Mouse (Mus musculus) layer of hippocampus, postnatal 14 days (tissue): Measurements from ENCODE around the gene Gpr162. TPM values are rescaled to one million over a fixed set of nuclear protein-coding genes. Genes with fewer than 3 reads are reported as not detected.
"Not testable (repeated sequence)": the region's sequence is repeated elsewhere in the genome, so short reads cannot be mapped to it uniquely, and the experiment has no call there.

Experiments used
- DNase-seq, 2 experiments: peaks; one replicate each; pipeline ENCODE4 v3.0.0; 2021 to 2022; ENCODE audit warnings: low spot score in 2 of 2, mixed read lengths in 1 of 2
- total RNA-seq, 2 experiments: library from RNA; stranded (reverse); gene quantifications; 2 replicates each; pipeline ENCODE4 v1.2.3; 2021

The Gpr162 gene
- total RNA-seq, 2 experiments from 2014 or later = 180 to 193 TPM

DNA sequence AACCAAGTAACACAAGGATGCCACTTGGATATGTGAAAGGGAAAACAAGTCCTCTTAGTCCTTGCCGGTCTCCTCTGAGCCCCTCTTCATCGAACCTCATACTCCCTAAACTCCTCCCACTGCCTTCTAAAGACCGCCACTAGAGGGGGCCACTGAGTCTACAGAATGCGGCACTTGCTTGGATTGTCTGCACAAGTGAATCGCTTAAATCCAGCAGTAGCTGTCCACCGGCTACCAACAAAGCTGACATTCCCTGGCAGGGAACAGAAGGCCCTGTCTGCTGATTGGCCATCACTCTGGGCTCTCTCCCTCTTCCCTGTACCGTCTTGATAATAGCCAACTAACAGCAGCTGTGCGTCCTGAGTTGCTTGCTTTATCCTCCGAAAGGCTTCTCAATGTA lies 16.5 kb downstream of the Gpr162 start:
- DNase-seq = peak; percentile 95 to 96

- DNase-seq = no peak
These were observed 23.3 kb downstream of the Gpr162 start, which contains the start of gene Gnb3 for GRCm38 (mm10) chr6:124840241-124841167. Gene Gnb3 (minus strand): TSS chr6:124840275.

DNA sequence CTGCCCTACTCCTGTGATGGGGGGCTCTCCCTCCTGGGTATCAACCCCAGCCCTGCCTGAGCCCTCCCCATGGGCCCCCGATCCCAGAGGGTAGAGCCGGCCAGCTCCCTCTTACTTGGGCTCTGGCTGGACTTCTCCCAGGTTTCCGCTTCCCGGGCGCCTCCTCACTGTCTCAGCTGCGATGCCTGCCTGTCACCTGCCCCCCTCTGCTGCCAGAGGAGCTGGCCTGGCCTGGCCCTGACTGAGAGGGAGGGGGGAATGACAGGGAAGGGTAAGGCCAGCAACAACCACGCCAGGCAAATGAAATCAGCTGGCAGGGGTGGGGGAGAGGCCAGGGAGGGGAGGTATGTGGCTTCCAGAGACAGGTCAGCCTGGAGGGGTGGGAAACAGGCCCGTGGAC lies 24.0 kb downstream of the Gpr162 start:
- no peak for DNase-seq

- no peak for DNase-seq
These were observed 27.4 kb downstream of the Gpr162 start for GRCm38 (mm10) chr6:124836411-124836810.

GRCm38 (mm10) chr6:124835531-124835930 lies 28.3 kb downstream of the Gpr162 start:
- DNase-seq = no peak

DNA sequence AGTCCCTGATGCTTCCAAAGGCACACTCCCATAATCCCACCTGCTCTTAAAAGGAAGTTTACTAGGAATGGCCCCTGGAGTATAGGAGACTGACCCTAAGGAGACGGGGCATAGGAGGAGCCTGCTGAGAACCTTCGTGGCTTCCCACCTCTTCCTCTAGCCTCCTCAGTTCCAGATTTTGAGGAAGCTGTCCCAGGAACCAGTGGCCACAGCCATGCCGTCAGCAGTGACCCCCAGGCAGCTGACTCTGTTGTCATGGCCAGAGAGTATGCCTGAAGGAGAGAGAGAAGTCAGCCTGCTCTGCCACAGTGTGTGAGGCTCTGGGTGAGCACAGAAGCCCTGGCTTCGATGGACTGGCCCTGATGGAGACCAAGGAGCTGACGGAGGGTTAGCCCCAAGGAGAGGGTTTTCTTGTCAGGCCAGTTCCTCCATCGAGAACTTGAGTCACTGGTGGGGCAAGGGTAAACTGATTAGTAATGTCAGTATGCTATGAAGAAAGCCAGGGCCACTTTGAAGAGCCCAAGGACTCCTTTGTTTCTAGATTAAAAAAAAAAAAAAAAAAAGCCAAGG lies 29.2 kb downstream of the Gpr162 start:
- DNase-seq = no peak

- DNase-seq = no peak
These were observed 32.1 kb downstream of the Gpr162 start for GRCm38 (mm10) chr6:124831649-124832048.

GRCm38 (mm10) chr6:124831199-124831598 lies 32.6 kb downstream of the Gpr162 start:
- DNase-seq = not testable (repeated sequence)

- peak; percentile 93 to 96 for DNase-seq
These were observed 33.7 kb downstream of the Gpr162 start for GRCm38 (mm10) chr6:124829799-124830700.

- peak; percentile 99 to 100 for DNase-seq
These were observed 34.6 kb downstream of the Gpr162 start, which contains the start of the genes Usp5 and Cdca3 for GRCm38 (mm10) chr6:124828868-124829798. Gene Usp5 (minus strand): TSS chr6:124829484. Gene Cdca3 (plus strand): TSS chr6:124829547.

- DNase-seq = peak in 1 of 2 experiments; percentile 34
These were observed 35.6 kb downstream of the Gpr162 start for GRCm38 (mm10) chr6:124828101-124828592.

DNA sequence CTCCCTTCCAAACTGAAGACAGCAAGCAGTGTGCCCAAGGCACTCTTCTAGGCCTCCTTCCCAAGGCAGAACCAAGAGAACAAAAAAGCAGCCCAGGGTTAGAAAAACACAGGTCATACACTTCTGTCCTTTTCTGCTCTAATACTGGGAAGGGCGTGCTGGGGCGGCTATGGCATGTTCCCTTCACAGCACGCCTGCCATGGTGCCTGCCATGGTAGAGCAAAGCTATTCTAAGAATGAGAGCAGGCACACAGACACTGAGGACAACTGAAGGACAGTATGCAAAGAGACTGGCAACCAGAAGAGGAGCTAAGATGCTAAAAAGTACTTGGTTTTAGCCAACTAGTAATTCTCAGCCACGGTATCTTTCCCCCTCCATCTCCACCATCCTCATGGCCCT lies 41.7 kb downstream of the Gpr162 start:
- no peak for DNase-seq

GRCm38 (mm10) chr6:124820891-124821290 lies 42.9 kb downstream of the Gpr162 start:
- no peak for DNase-seq

DNA sequence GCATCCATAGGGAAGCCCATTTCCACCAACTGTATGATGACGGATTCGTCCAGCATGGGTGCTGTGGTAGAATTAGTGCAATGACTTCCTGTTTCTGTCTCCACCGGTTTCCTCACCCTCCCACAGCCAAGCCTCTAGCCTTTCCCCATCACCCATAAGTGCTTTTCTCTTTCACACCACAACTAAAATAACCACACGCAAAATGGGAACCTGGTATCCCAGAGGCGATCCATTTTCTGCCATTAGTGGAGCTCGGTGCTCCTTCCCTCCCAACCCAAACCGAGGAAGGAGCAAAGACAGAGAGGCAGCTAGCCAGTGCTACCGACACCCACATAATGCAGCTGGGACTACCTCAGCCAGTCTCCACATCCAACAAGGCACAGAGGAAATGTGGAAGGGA lies 45.8 kb downstream of the Gpr162 start:
- no peak for DNase-seq

DNA sequence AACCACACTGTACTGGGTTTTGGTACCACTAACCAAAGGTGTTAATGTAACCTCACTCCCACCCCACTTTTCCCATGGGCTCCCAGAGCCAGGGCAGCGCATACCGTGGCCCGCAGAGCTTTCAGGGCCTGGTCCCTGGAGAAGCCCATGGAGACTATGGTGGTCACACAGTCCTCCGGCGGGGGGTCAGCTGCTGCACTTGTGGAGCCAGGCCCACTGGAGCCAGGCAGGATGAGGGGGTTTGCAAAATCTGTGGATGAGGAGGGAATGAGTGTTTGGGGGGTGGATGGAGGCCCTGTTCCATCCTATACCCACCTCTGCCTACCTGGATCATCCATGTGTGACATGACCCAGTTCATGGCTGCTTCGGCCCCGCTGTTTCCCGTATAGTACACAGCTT lies 46.2 kb downstream of the Gpr162 start:
- DNase-seq = no peak

- DNase-seq = no peak
These were observed 46.7 kb downstream of the Gpr162 start for GRCm38 (mm10) chr6:124817125-124817524.

DNA sequence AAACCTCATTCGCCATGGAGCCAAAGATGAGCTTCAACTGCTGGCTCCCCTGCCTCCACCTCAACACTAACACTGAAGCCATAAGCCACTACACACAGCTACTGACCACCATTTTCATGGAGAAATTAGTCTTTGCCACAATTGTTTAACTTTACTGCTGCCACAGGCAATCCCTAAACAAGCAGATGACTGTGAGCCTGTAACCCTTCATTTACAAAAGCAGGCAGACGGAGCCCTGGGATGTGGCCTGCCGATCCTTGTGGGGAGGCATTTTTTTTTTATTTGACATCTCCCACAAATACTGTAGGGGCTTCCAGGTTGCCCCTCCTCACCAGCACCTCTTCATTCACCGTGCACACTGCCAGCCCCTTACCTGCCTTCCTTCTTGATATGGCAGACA lies 47.2 kb downstream of the Gpr162 start:
- no peak for DNase-seq

DNA sequence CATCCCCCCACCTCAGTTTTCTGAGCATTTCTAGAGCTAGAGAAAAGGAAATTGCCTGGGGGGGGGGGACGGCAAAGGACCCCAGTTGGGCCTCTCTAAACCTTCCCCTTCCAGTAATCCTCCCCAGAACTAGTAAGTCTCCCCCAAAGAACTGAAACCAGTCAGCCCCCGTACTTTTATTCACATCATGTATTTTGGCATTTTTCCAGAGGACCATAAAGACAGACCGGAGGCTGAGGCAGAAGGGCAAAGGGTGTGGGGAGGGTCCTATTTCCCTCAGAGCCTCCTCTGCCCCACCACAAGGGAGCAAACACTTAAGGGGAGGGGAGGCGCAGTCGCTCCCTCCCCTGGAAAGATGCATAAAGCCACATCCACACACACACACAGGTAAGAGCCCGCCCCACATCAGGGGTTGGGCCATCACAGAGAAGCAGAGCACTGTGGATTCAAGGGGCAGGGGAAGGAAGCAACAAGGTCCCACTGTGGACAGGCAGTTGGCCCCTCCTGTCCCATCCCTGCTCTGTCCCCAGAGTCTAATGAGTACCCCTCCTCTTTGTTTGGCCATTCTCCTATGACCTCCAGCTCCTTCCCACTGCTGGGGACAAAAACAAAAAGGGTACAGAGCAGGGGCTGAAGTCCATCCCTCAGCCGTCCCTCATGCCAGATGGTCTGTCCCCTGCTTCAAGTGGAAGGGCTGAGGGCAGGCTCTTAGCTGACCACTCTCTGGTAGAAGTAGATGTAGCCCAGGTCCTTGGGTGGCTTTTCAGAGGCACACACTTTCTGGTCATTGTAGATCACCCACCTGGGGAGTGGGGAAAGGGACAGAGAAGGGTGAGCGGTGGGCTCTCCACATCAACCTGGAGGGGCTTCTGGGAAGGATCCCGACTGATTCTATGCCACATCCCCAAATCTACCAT lies 48.7 kb downstream of the Gpr162 start:
- DNase-seq = no peak

GRCm38 (mm10) chr6:124814448-124814847 lies 49.3 kb downstream of the Gpr162 start:
- DNase-seq = no peak
